Mouse (Mus musculus) megakaryocyte, adult 5-6 weeks (primary cell): ENCODE measurements around the gene Fam240a. TPM values are rescaled to one million over a fixed set of nuclear protein-coding genes. Genes with fewer than 3 reads are reported as not detected.

Experiments
- ATAC-seq: 2 replicates; pipeline ENCODE4 v1.8.0; 2016; ENCODE audit warnings: mild to moderate bottlenecking, inconsistent platforms; ENCODE audit not compliant: poor library complexity, severe bottlenecking
- total RNA-seq, 2 experiments: library from RNA; stranded (forward) in 1 of 2; stranded (reverse) in 1 of 2; fragments of 153-499, 151-499 nt in 1 of 2; fragments of 221-1000, 200-1000 nt in 1 of 2; gene quantifications; 2 replicates each; pipeline versions ENCODE4 v1.2.3 to v1.2.4; 2015 to 2017

Fam240a gene
- total RNA-seq, 2 experiments from 2014 or later = not detected

GRCm38 (mm10) chr9:110895994-110896393, 20.7 kb downstream of the Fam240a start:
- no peak for ATAC-seq

GRCm38 (mm10) chr9:110895507-110895906, 21.2 kb downstream of the Fam240a start:
- no peak for ATAC-seq

- peak; percentile 76 for ATAC-seq
Observed at GRCm38 (mm10) chr9:110893429-110893828, 23.2 kb downstream of the Fam240a start.

- ATAC-seq = no peak
Observed at GRCm38 (mm10) chr9:110892552-110892951, 24.1 kb downstream of the Fam240a start.

- ATAC-seq = no peak
Observed at GRCm38 (mm10) chr9:110891077-110891828, 25.4 kb downstream of the Fam240a start.

GRCm38 (mm10) chr9:110890026-110890783, 26.5 kb downstream of the Fam240a start:
- ATAC-seq = no peak

GRCm38 (mm10) chr9:110888935-110889334, 27.7 kb downstream of the Fam240a start:
- ATAC-seq = no peak

GRCm38 (mm10) chr9:110887388-110888303, 29.0 kb downstream of the Fam240a start:
- peak; percentile 34; the same call in 1 of the 2 replicates for ATAC-seq

GRCm38 (mm10) chr9:110881953-110882352, 34.7 kb downstream of the Fam240a start:
- no peak for ATAC-seq

GRCm38 (mm10) chr9:110880772-110881171, 35.9 kb downstream of the Fam240a start:
- no peak for ATAC-seq

- ATAC-seq = peak; percentile 34; the same call in 1 of the 2 replicates
Observed at GRCm38 (mm10) chr9:110879998-110880561, 36.6 kb downstream of the Fam240a start, which contains the start of gene Tmie. TSS of gene Tmie (minus strand) at chr9:110880113.

GRCm38 (mm10) chr9:110879191-110879920, 37.3 kb downstream of the Fam240a start, which contains the start of gene Als2cl:
TSS of gene Als2cl (plus strand) at chr9:110879870.
- no peak for ATAC-seq

- no peak for ATAC-seq
Observed at GRCm38 (mm10) chr9:110877888-110878287, 38.8 kb downstream of the Fam240a start.

GRCm38 (mm10) chr9:110877353-110877752, 39.3 kb downstream of the Fam240a start:
- peak; percentile 59; the same call in 1 of the 2 replicates for ATAC-seq

GRCm38 (mm10) chr9:110875288-110875695, 41.4 kb downstream of the Fam240a start:
- no peak for ATAC-seq

- no peak for ATAC-seq
Observed at GRCm38 (mm10) chr9:110874660-110875191, 41.9 kb downstream of the Fam240a start.

GRCm38 (mm10) chr9:110873681-110874659, 42.7 kb downstream of the Fam240a start:
- no peak for ATAC-seq

GRCm38 (mm10) chr9:110871030-110871429, 45.6 kb downstream of the Fam240a start:
- ATAC-seq = peak; percentile 72
